In the genomic region with DNA sequence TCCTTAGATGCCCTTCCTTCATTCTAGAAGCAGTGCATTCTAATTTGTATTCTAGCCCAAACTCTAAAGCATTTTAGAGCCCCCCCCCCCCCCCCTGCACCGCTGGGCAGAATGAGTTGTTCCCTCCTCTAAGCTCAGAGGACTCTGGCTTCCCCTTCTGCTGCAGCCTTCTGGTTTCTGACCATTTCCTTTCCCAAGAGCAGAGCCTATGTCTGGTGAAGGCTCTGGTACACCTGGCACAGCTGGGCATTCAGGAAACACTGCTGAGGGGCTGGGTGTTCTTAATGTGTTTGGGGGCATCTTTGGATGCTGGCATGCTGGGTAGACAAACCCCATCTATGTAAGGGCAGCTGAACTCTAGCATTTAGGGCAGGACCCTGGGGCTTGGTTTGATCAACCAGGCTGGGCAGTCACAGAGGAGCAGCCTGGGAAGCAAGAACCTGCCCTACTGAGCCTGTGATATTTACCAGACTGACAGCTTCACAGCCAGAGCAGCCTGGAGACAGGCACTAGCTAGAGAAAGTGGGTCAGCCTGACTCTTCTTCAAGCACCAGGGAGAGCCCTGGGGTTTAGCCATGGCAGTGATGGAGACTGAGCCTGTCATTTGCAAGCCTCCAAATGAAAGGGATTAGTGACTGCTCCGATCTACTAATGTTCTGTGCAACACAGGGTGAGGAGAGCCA, we compare ENCODE assay signal across 14 mouse cellular contexts.
A peak's percentile ranks its signal among the peaks of the same experiment; 100 is the strongest.
DNase-seq lines count a peak whose midpoint lies in the region; ATAC-seq and TF ChIP-seq lines count a peak whose summit lies in the region.
"Had no signal": no experiment of that assay in that cellular context is flagged by ENCODE, and none has a peak within 500 bp of the region (broad histone marks: within the 10 kb centered on the region; RNA-seq: fewer than 3 reads in every experiment).

No protein-coding gene starts in this region.

- 58% methylated on average over 2 of the region's 2 CpGs for WGBS in olfactory bulb, adult 2 months
- WGBS in hindbrain, embryonic 12.5 days: 75% methylated on average over 2 of the region's 2 CpGs

- no peak for TF ChIP-seq POLR2A in brain, embryonic 14.5 days (IDR thresholded peaks at IDR 0.05; ENCODE audit: borderline replicate concordance, extremely low read depth, insufficient read depth, insufficient read length, poor library complexity, severe bottlenecking)
- no peak for TF ChIP-seq POLR2A in olfactory bulb, adult 2 months (IDR thresholded peaks at IDR 0.05; ENCODE audit: insufficient read depth, low read depth, low read length)

- no peak overlapping the region for H3K4me2 ChIP-seq in hindbrain, embryonic 12.5 days (replicated peaks)
- H3K4me2 ChIP-seq: limb, embryonic 12.5 days had no signal

- ATAC-seq in hindbrain, embryonic 12.5 days (ENCODE audit: low FRiP score): no peak
- ATAC-seq: intestine, embryonic 16.5 days had no signal

- no peak overlapping the region for H3K9ac ChIP-seq in hindbrain, embryonic 12.5 days
- H3K9ac ChIP-seq: limb, embryonic 12.5 days had no signal

- H3K27me3 ChIP-seq in hindbrain, embryonic 12.5 days: no peaks in the 10 kb centered on the region
- H3K27me3 ChIP-seq: limb, embryonic 12.5 days had no signal

- H3K36me3 ChIP-seq in hindbrain, embryonic 12.5 days: no peaks in the 10 kb centered on the region
- H3K36me3 ChIP-seq: limb, embryonic 12.5 days had no signal

- 0 out of 2 replicates have a peak overlapping the region, but pooled peaks have one; percentile 22 for H3K27ac ChIP-seq in olfactory bulb, adult 2 months (ENCODE audit: insufficient read depth, low read depth, low read length)
- no peak overlapping the region for H3K27ac ChIP-seq in hindbrain, embryonic 12.5 days
- H3K27ac ChIP-seq: limb, embryonic 12.5 days; macrophage had no signal

- no peak for TF ChIP-seq CTCF in brain, embryonic 14.5 days (IDR thresholded peaks at IDR 0.05; ENCODE audit: borderline replicate concordance, extremely low read depth, insufficient read depth, insufficient read length)
- no peak for TF ChIP-seq CTCF in olfactory bulb, adult 2 months (IDR thresholded peaks at IDR 0.05; ENCODE audit: insufficient read depth, low read depth, low read length)

- DNase-seq in heart, adult 11 months: peak; percentile 82
- no peak for DNase-seq in heart, adult 8-10 months (ENCODE audit: low spot score)
- peak; percentile 47 for DNase-seq in brain, embryonic 14.5 days (ENCODE audit: low read depth)
- DNase-seq in cerebellum, postnatal 25 days: peak; percentile 71 to 73
- no peak for DNase-seq in T-cell, adult 2 months (ENCODE audit: low spot score)
- DNase-seq in layer of hippocampus, postnatal 36 days: no peak
- DNase-seq: heart, postnatal 14 days; kidney, postnatal 14 days; thymus, postnatal 4 days had no signal

- peaks cover 20% of the 10 kb centered on the region for H3K4me1 ChIP-seq in olfactory bulb, adult 2 months (ENCODE audit: control insufficient read depth, insufficient read depth, low read length)
- H3K4me1 ChIP-seq in hindbrain, embryonic 12.5 days: peaks cover 13% of the 10 kb centered on the region; the same call in 1 of the 2 replicates

- H3K9me3 ChIP-seq in hindbrain, embryonic 12.5 days (replicated peaks): no peaks in the 10 kb centered on the region
- H3K9me3 ChIP-seq: limb, embryonic 12.5 days had no signal

- H3K4me3 ChIP-seq in olfactory bulb, adult 2 months (ENCODE audit: insufficient read depth, low read depth, low read length): no peak overlapping the region
- no peak overlapping the region for H3K4me3 ChIP-seq in hindbrain, embryonic 12.5 days
- H3K4me3 ChIP-seq: limb, embryonic 12.5 days had no signal

Comparison
In these comparisons a context has a peak if more than half of its experiments do, and no peak if none do; other contexts are left out.
1. DNase-seq: peak in heart, adult 11 months (single experiment), brain, embryonic 14.5 days (single experiment) and cerebellum, postnatal 25 days (2 of 2); none in heart, adult 8-10 months (single experiment), T-cell, adult 2 months (single experiment) and layer of hippocampus, postnatal 36 days (0 of 2).